Mouse (Mus musculus) MEL (cell line): ENCODE results near the gene Gm20388. TPM values are rescaled to one million over a fixed set of nuclear protein-coding genes. Genes with fewer than 3 reads are reported as not detected.
A peak's percentile ranks its signal among the peaks of the same experiment; 100 is the strongest.

Source experiments
- DNase-seq: peaks from one replicate; pipeline ENCODE4 v3.0.0; 2011; ENCODE audit warnings: low read depth, low spot score
- H3K27ac ChIP-seq: 2 replicates; pipeline ENCODE4 v1.5.1; 2012; ENCODE audit warnings: low read depth, mild to moderate bottlenecking, control low read depth, low read length, moderate library complexity; ENCODE audit not compliant: control insufficient read depth
- H3K27me3 ChIP-seq, 2 experiments: fragments of 150-350 bp in 1 of 2; sonication (generic) in 1 of 2; 2 replicates each; pipeline ENCODE4 v1.6.1; 2012; ENCODE audit warnings: low read length in 2 of 2, mild to moderate bottlenecking in 2 of 2, improper control_type of control experiment in 1 of 2, moderate library complexity in 1 of 2; ENCODE audit not compliant: insufficient read depth in 2 of 2, control insufficient read depth in 1 of 2
- H3K36me3 ChIP-seq, 2 experiments: 2 replicates each; pipeline ENCODE4 v1.6.1; 2012 to 2014; ENCODE audit warnings: low read length in 2 of 2, improper control_type of control experiment in 1 of 2, inconsistent platforms in 1 of 2, mild to moderate bottlenecking in 1 of 2; ENCODE audit not compliant: insufficient read depth in 2 of 2, control insufficient read depth in 1 of 2
- H3K4me1 ChIP-seq, 2 experiments: fragments of 150-350 bp in 1 of 2; sonication (generic) in 1 of 2; 2 replicates each; pipeline ENCODE4 v1.6.1; 2012; ENCODE audit warnings: low read length in 2 of 2, improper control_type of control experiment in 1 of 2, mild to moderate bottlenecking in 1 of 2; ENCODE audit not compliant: insufficient read depth in 2 of 2, control insufficient read depth in 1 of 2
- H3K4me3 ChIP-seq, 2 experiments: fragments of 150-350 bp in 1 of 2; sonication (generic) in 1 of 2; 2 replicates each; pipeline ENCODE4 v1.5.1; 2012; ENCODE audit warnings: low read depth in 2 of 2, low read length in 2 of 2, mild to moderate bottlenecking in 2 of 2, moderate library complexity in 2 of 2, control low read depth in 1 of 2, improper control_type of control experiment in 1 of 2; ENCODE audit not compliant: control insufficient read depth in 1 of 2, insufficient read depth in 1 of 2
- H3K79me2 ChIP-seq: 2 replicates; pipeline ENCODE4 v1.6.1; 2012; ENCODE audit warnings: mild to moderate bottlenecking, low read length, moderate library complexity; ENCODE audit not compliant: control insufficient read depth, poor library complexity, insufficient read depth
- H3K9ac ChIP-seq: 2 replicates; pipeline ENCODE4 v1.6.1; 2012; ENCODE audit warnings: low read depth, mild to moderate bottlenecking, control low read depth, low read length, moderate library complexity; ENCODE audit not compliant: control insufficient read depth, poor library complexity, severe bottlenecking
- H3K9me3 ChIP-seq: fragments of 150-350 bp; sonication (generic); replicated peaks from 2 replicates; pipeline ENCODE4 v1.6.1; 2012; ENCODE audit warnings: mild to moderate bottlenecking, low read length, improper control_type of control experiment, moderate library complexity; ENCODE audit not compliant: insufficient read depth
- BHLHE40 ChIP-seq: IDR thresholded peaks from 2 replicates; pipeline ENCODE4 v1.6.1; 2012; ENCODE audit warnings: low read depth, mild to moderate bottlenecking, inconsistent platforms, low read length, improper control_type of control experiment, borderline replicate concordance
- CHD1 ChIP-seq: IDR thresholded peaks from 2 replicates; pipeline ENCODE4 v1.6.1; 2012; ENCODE audit warnings: low read depth, mild to moderate bottlenecking, inconsistent platforms, low read length, improper control_type of control experiment
- CHD2 ChIP-seq: IDR thresholded peaks from 2 replicates; pipeline ENCODE4 v1.6.1; 2011; ENCODE audit warnings: low read length, improper control_type of control experiment
- CTCF ChIP-seq, 3 experiments: IDR thresholded peaks in 2 of 3; conservative IDR thresholded peaks in 1 of 3; 2 replicates each; pipeline ENCODE4 v1.5.1; 2011 to 2012; ENCODE audit warnings: low read length in 3 of 3, low read depth in 2 of 3, mild to moderate bottlenecking in 2 of 3, improper control_type of control experiment in 1 of 3, inconsistent platforms in 1 of 3, mixed read lengths in 1 of 3, moderate library complexity in 1 of 3; ENCODE audit not compliant: control insufficient read depth in 1 of 3, insufficient read depth in 1 of 3, poor library complexity in 1 of 3, severe bottlenecking in 1 of 3
- E2F4 ChIP-seq: IDR thresholded peaks from 2 replicates; pipeline ENCODE4 v1.6.1; 2011; ENCODE audit warnings: low read depth, low read length, improper control_type of control experiment, borderline replicate concordance
- ELF1 ChIP-seq: IDR thresholded peaks from 2 replicates; pipeline ENCODE4 v1.6.1; 2014; ENCODE audit warnings: low read depth, mild to moderate bottlenecking, inconsistent platforms, low read length, improper control_type of control experiment, moderate library complexity
- EP300 ChIP-seq, 2 experiments: IDR thresholded peaks; 2 replicates each; pipeline ENCODE4 v1.6.1; 2011; ENCODE audit warnings: improper control_type of control experiment in 2 of 2, low read length in 2 of 2, low read depth in 1 of 2, mild to moderate bottlenecking in 1 of 2
- ETS1 ChIP-seq: IDR thresholded peaks from 2 replicates; pipeline ENCODE4 v1.6.1; 2012; ENCODE audit warnings: low read depth, mild to moderate bottlenecking, inconsistent platforms, low read length, improper control_type of control experiment, moderate library complexity
- GABPA ChIP-seq: IDR thresholded peaks from 2 replicates; pipeline ENCODE4 v1.6.1; 2012; ENCODE audit warnings: low read depth, mild to moderate bottlenecking, inconsistent platforms, low read length, improper control_type of control experiment, moderate library complexity
- GATA1 ChIP-seq: IDR thresholded peaks from 2 replicates; pipeline ENCODE4 v1.6.1; 2011; ENCODE audit warnings: low read depth, low read length, improper control_type of control experiment
- HCFC1 ChIP-seq: IDR thresholded peaks from 2 replicates; pipeline ENCODE4 v1.6.1; 2012; ENCODE audit warnings: low read depth, mild to moderate bottlenecking, inconsistent platforms, low read length, improper control_type of control experiment, moderate library complexity
- KAT2A ChIP-seq: conservative IDR thresholded peaks from 2 replicates; pipeline ENCODE4 v1.6.1; 2012; ENCODE audit warnings: low read depth, low read length, improper control_type of control experiment, inconsistent platforms
- MAFK ChIP-seq: IDR thresholded peaks from 2 replicates; pipeline ENCODE4 v1.6.1; 2011; ENCODE audit warnings: low read depth, mild to moderate bottlenecking, low read length, improper control_type of control experiment, borderline replicate concordance
- MAX ChIP-seq: IDR thresholded peaks from 2 replicates; pipeline ENCODE4 v1.6.1; 2011; ENCODE audit warnings: low read length, improper control_type of control experiment
- MAZ ChIP-seq: IDR thresholded peaks from 2 replicates; pipeline ENCODE4 v1.6.1; 2012; ENCODE audit warnings: low read depth, mild to moderate bottlenecking, inconsistent platforms, low read length, improper control_type of control experiment
- MEF2A ChIP-seq: IDR thresholded peaks from 2 replicates; pipeline ENCODE4 v1.6.1; 2014; ENCODE audit warnings: low read depth, mild to moderate bottlenecking, inconsistent platforms, low read length, improper control_type of control experiment; ENCODE audit not compliant: poor library complexity, insufficient replicate concordance, severe bottlenecking; ENCODE audit errors: extremely low read depth
- MXI1 ChIP-seq: IDR thresholded peaks from 2 replicates; pipeline ENCODE4 v1.6.1; 2011; ENCODE audit warnings: mild to moderate bottlenecking, low read depth, low read length, improper control_type of control experiment
- MYC ChIP-seq: IDR thresholded peaks from 2 replicates; pipeline ENCODE4 v1.6.1; 2011; ENCODE audit warnings: low read depth, mild to moderate bottlenecking, low read length, improper control_type of control experiment, moderate library complexity
- NELFE ChIP-seq: IDR thresholded peaks from 2 replicates; pipeline ENCODE4 v1.6.1; 2011; ENCODE audit warnings: low read depth, low read length, improper control_type of control experiment
- NRF1 ChIP-seq: IDR thresholded peaks from 2 replicates; pipeline ENCODE4 v1.6.1; 2014; ENCODE audit warnings: low read depth, mild to moderate bottlenecking, inconsistent platforms, low read length, improper control_type of control experiment, moderate library complexity; ENCODE audit not compliant: poor library complexity, insufficient read depth, severe bottlenecking
- POLR2A ChIP-seq, 2 experiments: IDR thresholded peaks; 2 replicates each; pipeline ENCODE4 v1.6.1; 2011 to 2012; ENCODE audit warnings: low read length in 2 of 2, mild to moderate bottlenecking in 2 of 2, control low read depth in 1 of 2, improper control_type of control experiment in 1 of 2, low read depth in 1 of 2, moderate library complexity in 1 of 2; ENCODE audit not compliant: control insufficient read depth in 1 of 2, insufficient read depth in 1 of 2, poor library complexity in 1 of 2
- POLR2AphosphoS2 ChIP-seq: IDR thresholded peaks from 2 replicates; pipeline ENCODE4 v1.6.1; 2011; ENCODE audit warnings: low read length, improper control_type of control experiment
- POLR2AphosphoS5 ChIP-seq: IDR thresholded peaks from 2 replicates; pipeline ENCODE4 v1.6.1; 2012; ENCODE audit warnings: low read depth, borderline replicate concordance, mild to moderate bottlenecking, inconsistent platforms, low read length, moderate library complexity, mixed read lengths
- RAD21 ChIP-seq: IDR thresholded peaks from 2 replicates; pipeline ENCODE4 v1.6.1; 2011; ENCODE audit warnings: mild to moderate bottlenecking, low read depth, low read length, improper control_type of control experiment
- RCOR1 ChIP-seq: IDR thresholded peaks from 2 replicates; pipeline ENCODE4 v1.6.1; 2012; ENCODE audit warnings: low read depth, mild to moderate bottlenecking, inconsistent platforms, low read length, improper control_type of control experiment
- SIN3A ChIP-seq: IDR thresholded peaks from 2 replicates; pipeline ENCODE4 v1.6.1; 2012; ENCODE audit warnings: low read length, improper control_type of control experiment, inconsistent platforms
- SMC3 ChIP-seq: IDR thresholded peaks from 2 replicates; pipeline ENCODE4 v1.6.1; 2011; ENCODE audit warnings: low read depth, low read length, improper control_type of control experiment
- TAL1 ChIP-seq: IDR thresholded peaks from 2 replicates; pipeline ENCODE4 v1.6.1; 2012; ENCODE audit warnings: mild to moderate bottlenecking, inconsistent platforms, low read length, moderate library complexity, mixed read lengths
- TBP ChIP-seq: IDR thresholded peaks from 2 replicates; pipeline ENCODE4 v1.8.0; 2011; ENCODE audit warnings: low read depth, low read length, improper control_type of control experiment
- TCF12 ChIP-seq: IDR thresholded peaks from 2 replicates; pipeline ENCODE4 v1.6.1; 2014; ENCODE audit warnings: low read depth, mild to moderate bottlenecking, inconsistent platforms, low read length, improper control_type of control experiment, moderate library complexity
- USF1 ChIP-seq: IDR thresholded peaks from 2 replicates; pipeline ENCODE4 v1.6.1; 2014; ENCODE audit warnings: low read depth, mild to moderate bottlenecking, inconsistent platforms, low read length, improper control_type of control experiment, moderate library complexity
- USF2 ChIP-seq, 2 experiments: IDR thresholded peaks; 2 replicates each; pipeline ENCODE4 v1.6.1; 2011 to 2012; ENCODE audit warnings: improper control_type of control experiment in 2 of 2, low read length in 2 of 2, borderline replicate concordance in 1 of 2, inconsistent platforms in 1 of 2, low read depth in 1 of 2, mild to moderate bottlenecking in 1 of 2; ENCODE audit not compliant: insufficient read depth in 1 of 2
- ZC3H11A ChIP-seq: IDR thresholded peaks from 2 replicates; pipeline ENCODE4 v1.6.1; 2012; ENCODE audit warnings: low read depth, mild to moderate bottlenecking, inconsistent platforms, low read length, improper control_type of control experiment
- ZKSCAN1 ChIP-seq: IDR thresholded peaks from 2 replicates; pipeline ENCODE4 v1.6.1; 2012; ENCODE audit warnings: low read depth, mild to moderate bottlenecking, inconsistent platforms, low read length, improper control_type of control experiment, moderate library complexity
- ZNF384 ChIP-seq: IDR thresholded peaks from 2 replicates; pipeline ENCODE4 v1.6.1; 2012; ENCODE audit warnings: low read depth, mild to moderate bottlenecking, inconsistent platforms, low read length, improper control_type of control experiment
- polyA plus RNA-seq, 2 experiments: library from polyadenylated mRNA; stranded (reverse) in 1 of 2; unstranded in 1 of 2; fragments of >175 nt in 1 of 2; fragments of >200 nt in 1 of 2; gene quantifications; 2 replicates each; pipeline versions ENCODE4 v1.2.1 to v1.2.4; 2012; ENCODE audit warnings: low replicate concordance in 2 of 2, low read depth in 1 of 2; ENCODE audit not compliant: insufficient read length in 2 of 2, insufficient read depth in 1 of 2, missing spikeins in 1 of 2
- total RNA-seq: library from RNA; depleted of rRNA; stranded (reverse); fragments of 300-350 nt; gene quantifications from 2 replicates; pipeline ENCODE4 v1.2.3, GENCODE M21; 2012

Gene Gm20388
- total and polyA plus RNA-seq, 3 experiments, result 11.1 to 17.8 TPM; not detected in 1

DNA sequence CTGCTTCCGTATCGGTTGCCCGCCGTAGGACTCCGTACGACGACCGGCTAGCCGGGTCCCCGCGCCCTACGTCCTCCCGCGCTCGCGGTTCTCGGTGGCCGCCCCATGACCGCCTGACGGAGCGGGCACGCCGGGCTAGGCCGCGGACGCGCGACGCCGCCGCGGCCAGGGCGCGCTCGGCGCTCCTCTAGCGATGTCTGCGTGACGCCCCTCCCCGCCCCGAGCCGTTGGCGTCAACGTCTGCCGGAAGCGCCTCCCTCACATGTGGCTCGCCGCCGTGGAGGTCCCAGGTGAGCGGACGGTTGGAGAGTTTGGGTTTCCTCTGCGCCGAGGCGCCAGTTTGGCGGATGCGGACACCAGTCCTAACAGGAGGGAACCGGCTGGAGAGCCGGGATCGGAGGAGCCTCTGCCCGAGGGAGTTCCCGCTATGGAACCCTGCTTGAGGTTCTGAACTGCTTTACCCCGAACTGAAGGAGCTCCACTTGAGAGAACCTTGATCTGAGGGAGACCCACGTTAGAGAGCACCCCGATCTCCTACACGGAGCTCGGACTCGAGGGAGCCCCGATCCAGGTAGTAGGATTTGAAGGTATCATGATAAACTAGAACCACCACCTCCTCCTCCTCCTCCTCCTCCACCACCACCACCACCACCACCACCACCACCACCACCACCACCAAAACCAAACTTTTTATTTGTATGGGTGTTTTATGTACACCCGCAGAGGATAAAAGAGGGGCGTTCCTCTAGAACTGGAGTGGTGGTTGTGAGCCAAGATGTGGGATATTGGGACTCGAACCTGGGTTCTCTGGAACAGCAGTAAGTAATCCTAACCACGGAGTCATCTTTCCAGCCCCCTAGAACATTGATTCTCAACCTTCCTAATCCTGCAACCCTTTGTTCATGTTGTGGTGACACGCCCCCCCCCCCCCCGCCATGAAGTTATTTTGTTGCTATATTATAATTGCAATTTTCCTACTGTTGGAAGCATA, 4110.9 kb downstream of the Gm20388 start, which contains the start of the genes Taf5l and Urb2:
TSS of gene Taf5l (minus strand) at position 161 of the 991 bp plus-strand sequence.
TSS of gene Urb2 (plus strand) at position 272 of the 991 bp plus-strand sequence.
- H3K36me3 ChIP-seq, result peaks cover 31 to 47% of the 10 kb centered on the region in 2 experiments
- peak; percentile 94 for DNase-seq
- H3K79me2 ChIP-seq, result peaks cover 71% of the 10 kb centered on the region
- peak within 1 kb of the TSS; percentile 98 for H3K9ac ChIP-seq
- H3K4me1 ChIP-seq, result peaks cover 9 to 27% of the 10 kb centered on the region in 2 experiments
- no peaks in the 10 kb centered on the region for H3K9me3 ChIP-seq
- H3K4me3 ChIP-seq, result peak within 1 kb of the TSS; percentile 96 to 100
- no peaks in the 10 kb centered on the region for H3K27me3 ChIP-seq
- H3K27ac ChIP-seq, result peak within 1 kb of the TSS; percentile 89
- TF ChIP-seq POLR2AphosphoS2 (peak; percentile 84; the same call in 1 of the 2 replicates), MYC (peak; percentile 95), CHD1 (no peak), POLR2A (IDR thresholded peaks at IDR 0.05; ENCODE audit: control insufficient read depth in 1 of 2, insufficient read depth in 1 of 2, low read depth in 1 of 2, low read length in 2 of 2, poor library complexity in 1 of 2) (peak; percentile 77 to 82), HCFC1 (peak; percentile 88), NELFE (peak; percentile 86), USF2 (IDR thresholded peaks at IDR 0.05; ENCODE audit: borderline replicate concordance in 1 of 2, insufficient read depth in 1 of 2, low read depth in 1 of 2, low read length in 2 of 2) (no peak), E2F4 (no peak), MAZ (peak; percentile 88), ZNF384 (no peak), SIN3A (peak; percentile 98), EP300 (IDR thresholded peaks at IDR 0.05; ENCODE audit: low read depth in 1 of 2, low read length in 2 of 2) (peak in 1 of 2 experiments; percentile 81; a peak in 2 of 4 replicates), MEF2A (no peak), MXI1 (peak; percentile 99), TBP (peak; percentile 70), CTCF (IDR thresholded peaks at IDR 0.05 in 2 of 3, conservative IDR thresholded peaks at IDR 0.05 in 1 of 3; ENCODE audit: control insufficient read depth in 1 of 3, insufficient read depth in 1 of 3, low read depth in 2 of 3, low read length in 3 of 3, poor library complexity in 1 of 3, severe bottlenecking in 1 of 3) (no peak), ELF1 (peak; percentile 85), TCF12 (peak; percentile 71), CHD2 (no peak), ETS1 (peak; percentile 53), MAX (peak; percentile 93), MAFK (no peak), BHLHE40 (no peak), GATA1 (no peak), POLR2AphosphoS5 (no peak), RAD21 (no peak), ZC3H11A (no peak), SMC3 (no peak), NRF1 (0 out of 2 replicates have a peak, but pooled peaks have one; percentile 18), TAL1 (no peak), GABPA (no peak), RCOR1 (no peak), USF1 (peak; percentile 60), KAT2A (no peak; the same call in 1 of the 2 replicates), ZKSCAN1 (no peak)
